Mouse (Mus musculus): ENCODE measurements around the gene Sprr2a1. TPM values are rescaled to one million over a fixed set of nuclear protein-coding genes. Genes with fewer than 3 reads are reported as not detected.
"Not testable (repeated sequence)": the region's sequence is repeated elsewhere in the genome, so short reads cannot be mapped to it uniquely, and the experiment has no call there.

Sprr2a1 gene
- polyA plus RNA-seq, 1 experiment from 2014 or later: not detected

- H3K9ac ChIP-seq (ENCODE audit: low read length); H3K36me3 ChIP-seq (ENCODE audit: control insufficient read depth, insufficient read depth, low read length); H3K4me3 ChIP-seq (ENCODE audit: low read length); H3K27ac ChIP-seq (ENCODE audit: low read length); H3K4me1 ChIP-seq (replicated peaks; ENCODE audit: control insufficient read depth, insufficient read depth, low read length); H3K9me3 ChIP-seq (ENCODE audit: control insufficient read depth, low read length); ATAC-seq (ENCODE audit: low read depth); H3K27me3 ChIP-seq (ENCODE audit: control insufficient read depth, insufficient read depth, low read depth, low read length); H3K4me2 ChIP-seq (ENCODE audit: low read depth, low read length): not testable (repeated sequence)
- whole genome bisulfite sequencing: 68% methylated on average over 2 of the region's 3 CpGs
Measured at GRCm38 (mm10) chr3:92227410-92227809, 11.8 kb downstream of the Sprr2a1 start.

- H3K9ac ChIP-seq (ENCODE audit: low read length); H3K4me3 ChIP-seq (ENCODE audit: low read length); H3K4me2 ChIP-seq (ENCODE audit: low read depth, low read length); H3K9me3 ChIP-seq (ENCODE audit: control insufficient read depth, low read length); H3K4me1 ChIP-seq (replicated peaks; ENCODE audit: control insufficient read depth, insufficient read depth, low read length); H3K36me3 ChIP-seq (ENCODE audit: control insufficient read depth, insufficient read depth, low read length); H3K27me3 ChIP-seq (ENCODE audit: control insufficient read depth, insufficient read depth, low read depth, low read length); H3K27ac ChIP-seq (ENCODE audit: low read length): not testable (repeated sequence)
- ATAC-seq (ENCODE audit: low read depth): peak; percentile 36
- no CpG with 5 or more reads among the region's 5 CpGs for WGBS
Measured at GRCm38 (mm10) chr3:92236463-92237189, 21.0 kb downstream of the Sprr2a1 start.

GRCm38 (mm10) chr3:92238736-92239135, 23.1 kb downstream of the Sprr2a1 start:
- not testable (repeated sequence) for H3K4me2 ChIP-seq (ENCODE audit: low read depth, low read length); H3K4me3 ChIP-seq (ENCODE audit: low read length); H3K4me1 ChIP-seq (replicated peaks; ENCODE audit: control insufficient read depth, insufficient read depth, low read length); H3K9me3 ChIP-seq (ENCODE audit: control insufficient read depth, low read length); H3K27ac ChIP-seq (ENCODE audit: low read length); ATAC-seq (ENCODE audit: low read depth); H3K9ac ChIP-seq (ENCODE audit: low read length); H3K36me3 ChIP-seq (ENCODE audit: control insufficient read depth, insufficient read depth, low read length); H3K27me3 ChIP-seq (ENCODE audit: control insufficient read depth, insufficient read depth, low read depth, low read length)

GRCm38 (mm10) chr3:92239197-92239596, 23.6 kb downstream of the Sprr2a1 start:
- H3K27ac ChIP-seq (ENCODE audit: low read length); H3K4me1 ChIP-seq (replicated peaks; ENCODE audit: control insufficient read depth, insufficient read depth, low read length); ATAC-seq (ENCODE audit: low read depth); H3K9ac ChIP-seq (ENCODE audit: low read length); H3K9me3 ChIP-seq (ENCODE audit: control insufficient read depth, low read length); H3K4me3 ChIP-seq (ENCODE audit: low read length); H3K4me2 ChIP-seq (ENCODE audit: low read depth, low read length); H3K27me3 ChIP-seq (ENCODE audit: control insufficient read depth, insufficient read depth, low read depth, low read length); H3K36me3 ChIP-seq (ENCODE audit: control insufficient read depth, insufficient read depth, low read length): not testable (repeated sequence)
- no CpG with 5 or more reads among the region's 1 CpGs for WGBS

GRCm38 (mm10) chr3:92244833-92245232, 29.2 kb downstream of the Sprr2a1 start:
- not testable (repeated sequence) for H3K9me3 ChIP-seq (ENCODE audit: control insufficient read depth, low read length); ATAC-seq (ENCODE audit: low read depth); H3K4me3 ChIP-seq (ENCODE audit: low read length); H3K4me2 ChIP-seq (ENCODE audit: low read depth, low read length); H3K36me3 ChIP-seq (ENCODE audit: control insufficient read depth, insufficient read depth, low read length); H3K4me1 ChIP-seq (replicated peaks; ENCODE audit: control insufficient read depth, insufficient read depth, low read length); H3K9ac ChIP-seq (ENCODE audit: low read length); H3K27me3 ChIP-seq (ENCODE audit: control insufficient read depth, insufficient read depth, low read depth, low read length); H3K27ac ChIP-seq (ENCODE audit: low read length)

GRCm38 (mm10) chr3:92246245-92246644, 30.6 kb downstream of the Sprr2a1 start:
- H3K4me3 ChIP-seq (ENCODE audit: low read length); H3K4me1 ChIP-seq (replicated peaks; ENCODE audit: control insufficient read depth, insufficient read depth, low read length); H3K36me3 ChIP-seq (ENCODE audit: control insufficient read depth, insufficient read depth, low read length); H3K4me2 ChIP-seq (ENCODE audit: low read depth, low read length); H3K9ac ChIP-seq (ENCODE audit: low read length); H3K27me3 ChIP-seq (ENCODE audit: control insufficient read depth, insufficient read depth, low read depth, low read length); H3K27ac ChIP-seq (ENCODE audit: low read length); H3K9me3 ChIP-seq (ENCODE audit: control insufficient read depth, low read length): not testable (repeated sequence)
- peak; percentile 84 for ATAC-seq (ENCODE audit: low read depth)
- WGBS: no CpG with 5 or more reads among the region's 10 CpGs

GRCm38 (mm10) chr3:92248494-92248893, 32.9 kb downstream of the Sprr2a1 start:
- peak; percentile 48; the same call in 1 of the 2 replicates for ATAC-seq (ENCODE audit: low read depth)

GRCm38 (mm10) chr3:92250450-92250849, 34.9 kb downstream of the Sprr2a1 start:
- WGBS: 89% methylated on average over 1 of the region's 2 CpGs

More at GRCm38 (mm10) chr3:92248494-92248893, 32.9 kb downstream of the Sprr2a1 start:
- not testable (repeated sequence) for H3K27me3 ChIP-seq (ENCODE audit: control insufficient read depth, insufficient read depth, low read depth, low read length); H3K4me2 ChIP-seq (ENCODE audit: low read depth, low read length); H3K9ac ChIP-seq (ENCODE audit: low read length); H3K27ac ChIP-seq (ENCODE audit: low read length); H3K4me3 ChIP-seq (ENCODE audit: low read length); H3K9me3 ChIP-seq (ENCODE audit: control insufficient read depth, low read length); H3K4me1 ChIP-seq (replicated peaks; ENCODE audit: control insufficient read depth, insufficient read depth, low read length); H3K36me3 ChIP-seq (ENCODE audit: control insufficient read depth, insufficient read depth, low read length)

GRCm38 (mm10) chr3:92253860-92254259, 38.3 kb downstream of the Sprr2a1 start:
- WGBS: no CpG with 5 or more reads among the region's 8 CpGs
- not testable (repeated sequence) for H3K9me3 ChIP-seq (ENCODE audit: control insufficient read depth, low read length); H3K4me1 ChIP-seq (replicated peaks; ENCODE audit: control insufficient read depth, insufficient read depth, low read length); H3K4me3 ChIP-seq (ENCODE audit: low read length); H3K9ac ChIP-seq (ENCODE audit: low read length); H3K4me2 ChIP-seq (ENCODE audit: low read depth, low read length); H3K27me3 ChIP-seq (ENCODE audit: control insufficient read depth, insufficient read depth, low read depth, low read length); H3K36me3 ChIP-seq (ENCODE audit: control insufficient read depth, insufficient read depth, low read length); H3K27ac ChIP-seq (ENCODE audit: low read length)
- peak; percentile 45; the same call in 1 of the 2 replicates for ATAC-seq (ENCODE audit: low read depth)

More at GRCm38 (mm10) chr3:92250450-92250849, 34.9 kb downstream of the Sprr2a1 start:
- not testable (repeated sequence) for H3K27ac ChIP-seq (ENCODE audit: low read length); ATAC-seq (ENCODE audit: low read depth); H3K4me3 ChIP-seq (ENCODE audit: low read length); H3K9me3 ChIP-seq (ENCODE audit: control insufficient read depth, low read length); H3K36me3 ChIP-seq (ENCODE audit: control insufficient read depth, insufficient read depth, low read length); H3K4me1 ChIP-seq (replicated peaks; ENCODE audit: control insufficient read depth, insufficient read depth, low read length); H3K9ac ChIP-seq (ENCODE audit: low read length); H3K27me3 ChIP-seq (ENCODE audit: control insufficient read depth, insufficient read depth, low read depth, low read length); H3K4me2 ChIP-seq (ENCODE audit: low read depth, low read length)

GRCm38 (mm10) chr3:92258526-92258925, 42.9 kb downstream of the Sprr2a1 start:
- H3K4me2 ChIP-seq (ENCODE audit: low read depth, low read length); H3K4me3 ChIP-seq (ENCODE audit: low read length); H3K9me3 ChIP-seq (ENCODE audit: control insufficient read depth, low read length); H3K9ac ChIP-seq (ENCODE audit: low read length); H3K27me3 ChIP-seq (ENCODE audit: control insufficient read depth, insufficient read depth, low read depth, low read length); H3K27ac ChIP-seq (ENCODE audit: low read length); H3K36me3 ChIP-seq (ENCODE audit: control insufficient read depth, insufficient read depth, low read length); H3K4me1 ChIP-seq (replicated peaks; ENCODE audit: control insufficient read depth, insufficient read depth, low read length): not testable (repeated sequence)
- 0 out of 2 replicates have a peak, but pooled peaks have one; percentile 36 for ATAC-seq (ENCODE audit: low read depth)
